Mouse (Mus musculus): Measurements from ENCODE around the gene S100a7a. TPM values are rescaled to one million over a fixed set of nuclear protein-coding genes. Genes with fewer than 3 reads are reported as not detected.

The S100a7a gene
- polyA plus RNA-seq (2017; shearing (Covaris generic)): 0.29 TPM

DNA sequence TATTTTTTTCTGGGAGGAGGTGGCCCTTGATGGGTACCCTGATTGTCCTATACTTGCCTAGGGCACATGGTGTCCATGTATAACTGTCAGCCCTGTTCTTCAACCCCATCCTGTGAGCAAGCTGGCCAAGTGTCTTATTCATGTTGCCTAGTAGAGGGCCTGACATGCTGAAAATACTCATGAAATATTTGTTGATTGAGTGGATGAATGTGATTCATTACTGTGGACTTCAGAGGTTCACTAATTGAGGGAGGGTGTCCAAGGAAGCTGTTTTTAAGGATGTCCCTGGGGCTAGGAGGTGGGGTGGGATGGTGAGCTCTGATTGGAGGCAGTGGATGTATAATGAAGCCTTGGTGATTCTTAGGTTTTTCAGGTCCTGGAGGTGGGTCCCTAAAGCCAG lies at the start of gene S100a7a:
Gene S100a7a (plus strand): TSS at position 301 of the 400 bp plus-strand sequence.

DNA sequence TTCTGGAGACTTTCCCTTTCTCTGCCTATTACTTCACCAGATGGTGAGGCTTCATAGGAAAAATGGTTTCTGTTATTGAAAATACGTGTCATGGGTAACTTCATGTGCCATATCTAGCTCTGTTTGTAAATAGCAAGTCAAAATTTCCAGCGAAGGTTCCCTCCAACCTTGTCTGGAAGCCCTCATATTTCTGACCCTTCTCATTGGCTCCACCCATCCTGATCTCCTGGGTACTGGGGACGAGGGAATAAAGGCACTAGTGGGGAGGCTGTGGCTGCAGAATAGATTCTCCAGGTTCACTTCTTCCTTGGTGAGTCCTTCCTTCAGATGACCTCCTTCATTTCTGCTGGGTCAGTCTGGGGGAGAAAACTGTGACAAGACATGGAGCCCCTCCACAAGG lies 45.6 kb upstream of the S100a7a start, which contains the start of gene S100a5:
Gene S100a5 (plus strand): TSS at position 301 of the 400 bp plus-strand sequence.

DNA sequence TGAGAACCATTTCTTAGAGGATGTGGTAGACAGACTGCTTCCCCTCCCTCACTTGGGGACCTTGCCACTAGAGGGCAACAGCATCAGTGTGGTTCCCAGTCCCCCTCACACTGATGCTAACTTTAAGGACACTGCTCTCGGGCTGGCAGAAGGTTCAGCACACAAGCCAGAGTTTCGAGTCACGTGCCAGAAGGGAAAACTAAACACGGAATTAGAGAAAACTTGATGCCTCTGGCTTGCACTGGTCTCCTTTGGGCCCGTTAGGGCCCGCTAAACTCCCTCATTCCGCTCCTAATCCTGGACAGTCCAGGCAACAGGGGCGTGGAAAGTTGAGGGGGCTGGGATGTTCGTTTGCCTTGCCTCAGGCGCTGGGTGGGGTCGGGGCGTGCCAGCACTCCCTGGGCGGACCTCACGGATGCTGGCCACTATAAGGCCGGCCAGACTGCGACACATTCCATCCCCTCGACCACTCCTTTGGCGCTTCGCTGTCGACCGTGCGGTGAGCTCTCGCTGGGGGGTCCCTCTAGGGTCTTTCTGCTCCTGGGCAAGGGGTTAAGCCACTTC lies 41.0 kb upstream of the S100a7a start, which contains the start of gene S100a6:
Gene S100a6 (plus strand): TSS at position 155 of the 564 bp plus-strand sequence.

DNA sequence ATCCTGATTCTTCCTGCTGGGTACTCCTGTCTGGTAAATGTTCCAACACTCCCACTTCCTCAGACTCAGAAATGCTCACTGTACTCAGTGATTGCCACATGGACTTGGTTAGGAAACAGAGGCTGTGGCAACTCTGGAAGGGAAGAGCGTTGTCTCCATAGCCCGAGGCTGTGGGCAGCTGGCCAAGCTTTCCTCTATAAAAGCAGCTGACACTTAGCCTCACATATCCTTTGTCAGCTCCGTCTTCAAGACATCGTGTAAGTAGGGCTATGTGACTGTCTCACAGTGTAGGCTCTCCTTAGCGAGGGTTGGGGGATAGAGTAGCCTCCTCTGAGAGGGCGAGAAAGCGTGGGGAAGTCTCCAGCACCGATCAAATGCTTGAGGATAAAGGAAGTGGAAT lies 15.0 kb downstream of the S100a7a start, which contains the start of gene S100a8:
Gene S100a8 (plus strand): TSS at position 133 of the 400 bp plus-strand sequence.

DNA sequence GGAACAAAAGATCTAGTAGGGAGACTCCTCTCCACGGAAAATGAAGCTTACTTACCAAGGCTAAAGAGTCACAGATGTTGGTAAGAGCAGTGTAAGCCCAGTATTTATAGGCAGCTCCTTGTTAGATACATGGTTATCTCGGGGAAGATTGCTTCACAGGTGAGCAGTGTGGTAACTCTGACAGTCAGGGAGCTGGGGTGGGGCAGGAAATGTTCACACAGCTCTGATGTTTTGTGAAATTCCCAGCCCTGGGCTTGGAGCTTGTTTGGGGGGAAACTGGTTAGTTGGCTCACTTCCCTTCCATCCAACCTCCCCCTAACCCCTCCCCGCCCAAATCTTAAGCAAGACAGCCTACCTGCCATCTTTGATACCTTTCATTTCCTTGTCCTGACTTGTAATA lies 41.8 kb downstream of the S100a7a start, which contains the start of gene S100a9:
Gene S100a9 (minus strand): TSS at position 109 of the 400 bp plus-strand sequence.

Other genes with a start within 250 kb of the S100a7a start
- 22.0 TPM for gene Ints3, start 220.4 kb upstream of the S100a7a start, polyA plus RNA-seq (2017; shearing (Covaris generic))
- gene Npr1, start 188.2 kb upstream of the S100a7a start, polyA plus RNA-seq (2017; shearing (Covaris generic)): not detected
- 88.3 TPM for gene Ilf2, start 177.9 kb upstream of the S100a7a start, polyA plus RNA-seq (2017; shearing (Covaris generic))
- 54.4 TPM for gene Snapin, start 163.0 kb upstream of the S100a7a start, polyA plus RNA-seq (2017; shearing (Covaris generic))
- 165 TPM for gene Chtop, start 144.5 kb upstream of the S100a7a start, polyA plus RNA-seq (2017; shearing (Covaris generic))
- 2.7 TPM for gene S100a1, start 139.6 kb upstream of the S100a7a start, polyA plus RNA-seq (2017; shearing (Covaris generic))
- gene S100a13, start 139.6 kb upstream of the S100a7a start, polyA plus RNA-seq (2017; shearing (Covaris generic)): 153 TPM
- gene S100a14, start 127.2 kb upstream of the S100a7a start, polyA plus RNA-seq (2017; shearing (Covaris generic)): not detected
- not detected for gene S100a16, start 116.8 kb upstream of the S100a7a start, polyA plus RNA-seq (2017; shearing (Covaris generic))
- 3.4 TPM for gene S100a3, start 93.4 kb upstream of the S100a7a start, polyA plus RNA-seq (2017; shearing (Covaris generic))
- gene S100a2, start 63.8 kb upstream of the S100a7a start, polyA plus RNA-seq (2017; shearing (Covaris generic)): not detected
- gene Gm42674, start 52.1 kb upstream of the S100a7a start, polyA plus RNA-seq (2017; shearing (Covaris generic)): not detected
- gene S100a4, start 50.2 kb upstream of the S100a7a start, polyA plus RNA-seq (2017; shearing (Covaris generic)): 366 TPM
- gene S100a5, start 45.5 kb upstream of the S100a7a start, polyA plus RNA-seq (2017; shearing (Covaris generic)): not detected
- gene S100a6, start 41.1 kb upstream of the S100a7a start, polyA plus RNA-seq (2017; shearing (Covaris generic)): 1,053 TPM
- gene S100a8, start 15.0 kb downstream of the S100a7a start, polyA plus RNA-seq (2017; shearing (Covaris generic)): not detected
- gene S100a9, start 41.7 kb downstream of the S100a7a start, polyA plus RNA-seq (2017; shearing (Covaris generic)): not detected
- gene Pglyrp4, start 72.9 kb downstream of the S100a7a start, polyA plus RNA-seq (2017; shearing (Covaris generic)): not detected
- not detected for gene Gm5849, start 123.9 kb downstream of the S100a7a start, polyA plus RNA-seq (2017; shearing (Covaris generic))